Mouse (Mus musculus): ENCODE results near the gene Gtf2ird2.

Gtf2ird2 gene

DNA sequence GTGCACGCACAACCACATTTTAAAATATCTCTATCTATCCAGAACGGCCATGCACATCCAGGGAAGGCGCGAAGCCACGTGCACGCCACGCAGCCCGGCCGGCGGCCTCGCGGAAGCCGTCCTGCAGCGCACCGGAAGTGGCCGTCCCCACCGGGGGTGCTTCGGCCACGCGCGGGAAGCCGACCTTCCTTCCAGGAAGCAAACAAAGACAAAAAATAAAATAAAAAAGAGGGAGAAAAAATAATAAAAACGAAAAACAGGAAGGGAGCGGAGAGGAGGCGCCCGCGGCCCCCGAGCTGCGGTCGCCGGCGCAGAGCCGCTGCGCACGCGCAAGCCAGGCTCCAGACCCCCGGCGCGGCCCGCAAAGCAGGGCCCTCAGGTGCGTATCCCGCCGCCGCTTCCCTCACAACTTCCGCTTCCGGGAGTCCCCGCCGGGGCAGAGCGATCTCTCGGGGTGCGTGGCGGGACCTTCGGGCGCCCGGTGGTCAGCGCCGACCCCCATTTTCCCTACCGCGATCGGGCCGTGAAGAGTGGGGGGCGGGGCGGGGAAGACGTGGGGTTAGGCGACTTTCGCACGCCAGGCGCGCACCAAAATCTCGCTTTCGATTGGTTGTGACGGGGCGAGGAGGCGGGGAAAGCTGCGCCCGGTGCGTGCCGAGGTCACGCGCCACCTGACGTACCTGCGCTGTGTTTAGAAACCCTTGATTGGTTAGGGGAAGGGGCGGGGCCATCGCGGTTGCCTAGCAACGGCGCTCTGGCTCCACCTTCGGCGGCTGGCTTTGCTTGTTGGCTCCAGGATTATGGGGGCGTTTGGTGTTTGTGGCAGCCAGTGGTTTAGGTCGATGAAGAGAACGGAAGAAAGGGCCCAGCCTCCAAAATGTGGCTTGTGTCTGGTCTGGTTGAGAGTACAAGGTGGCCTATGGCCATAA, at the start of gene Gtf2ird2:
Gene Gtf2ird2 (plus strand): TSS at position 140 of the 929 bp plus-strand sequence.
- in situ Hi-C loops (cut with MboI, MseI), result no loop called here

DNA sequence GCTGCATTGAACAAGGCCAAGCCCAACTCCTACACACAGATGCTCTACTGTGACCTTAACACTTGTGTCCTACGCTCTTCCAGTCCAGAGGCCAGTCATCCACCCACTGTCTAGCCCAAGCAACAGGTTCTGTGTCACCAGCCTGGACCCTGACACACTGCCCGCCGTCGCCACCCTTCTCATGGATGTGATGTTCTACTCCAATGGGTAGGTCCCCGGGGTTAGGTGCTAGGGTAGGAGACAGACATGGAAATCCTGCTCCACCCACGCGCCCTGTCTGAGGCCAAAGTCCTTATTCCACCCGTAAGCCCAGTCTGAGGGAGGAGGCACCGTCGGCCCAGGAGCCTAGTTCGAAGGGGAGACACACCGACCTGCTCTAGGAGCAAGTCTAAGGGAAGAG, 47.8 kb upstream of the Gtf2ird2 start:
- in situ Hi-C loops (cut with MboI, MseI), result no loop called here

DNA sequence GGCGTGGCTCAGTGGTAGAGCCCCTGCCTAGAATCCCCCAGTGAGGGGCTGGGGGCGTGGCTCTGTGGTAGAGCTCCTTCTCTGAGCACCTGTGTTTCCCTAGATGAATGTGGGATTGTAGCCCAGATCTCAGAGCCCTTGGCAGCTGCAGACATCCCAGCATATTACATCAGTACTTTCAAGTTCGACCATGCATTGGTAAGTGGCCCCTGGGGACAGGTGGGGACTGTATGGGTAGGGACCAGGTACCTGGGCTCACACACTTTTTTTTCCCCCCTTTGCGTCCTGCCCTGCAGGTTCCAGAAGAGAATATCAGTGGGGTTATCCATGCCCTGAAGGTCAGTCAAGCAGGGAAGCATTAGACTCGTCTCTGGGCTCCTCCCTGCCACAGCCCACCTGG, 45.9 kb upstream of the Gtf2ird2 start:
- in situ Hi-C loops (cut with MboI, MseI), result no loop called here

DNA sequence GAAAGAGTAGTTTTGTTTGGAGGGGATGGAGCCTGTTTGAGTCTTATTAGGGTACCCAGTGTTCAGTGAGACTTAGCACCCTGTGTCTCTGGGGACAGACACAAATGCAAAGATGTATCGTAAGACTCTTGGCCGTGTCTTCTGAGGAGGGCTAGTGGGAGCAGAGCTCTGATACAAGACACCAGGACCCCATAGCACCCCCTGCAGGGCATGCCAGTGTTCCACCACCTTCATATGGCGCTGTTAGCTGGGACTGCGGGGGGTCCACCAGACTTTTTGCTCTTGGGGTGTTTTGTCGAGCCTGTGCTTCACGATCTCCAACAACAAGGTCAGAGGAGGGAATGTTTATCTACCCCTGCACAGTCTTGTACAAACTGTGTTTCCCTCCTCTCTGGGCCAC, 44.4 kb upstream of the Gtf2ird2 start:
- in situ Hi-C loops (cut with MboI, MseI), result no loop called here

DNA sequence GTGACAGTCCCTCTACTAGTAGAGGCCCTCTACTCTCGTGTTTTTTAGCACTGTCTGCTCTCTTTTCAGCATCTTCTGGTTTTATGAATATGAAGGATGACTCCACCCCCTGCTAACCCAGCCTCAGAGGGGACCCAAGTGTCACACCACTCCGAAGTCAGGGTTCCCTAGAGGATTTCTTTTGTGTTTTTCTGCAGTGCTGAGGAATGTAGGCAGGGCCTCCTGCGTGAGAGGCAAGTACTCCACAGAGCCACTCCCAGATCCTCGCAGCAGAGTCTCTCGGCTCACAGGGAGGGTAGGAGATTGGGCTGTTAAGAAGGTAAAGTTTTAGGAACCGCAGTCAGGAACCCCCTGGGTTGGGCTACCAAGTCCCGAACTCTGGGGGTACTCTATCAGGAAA, 42.6 kb upstream of the Gtf2ird2 start:
- in situ Hi-C loops (cut with MboI, MseI), result no loop called here

DNA sequence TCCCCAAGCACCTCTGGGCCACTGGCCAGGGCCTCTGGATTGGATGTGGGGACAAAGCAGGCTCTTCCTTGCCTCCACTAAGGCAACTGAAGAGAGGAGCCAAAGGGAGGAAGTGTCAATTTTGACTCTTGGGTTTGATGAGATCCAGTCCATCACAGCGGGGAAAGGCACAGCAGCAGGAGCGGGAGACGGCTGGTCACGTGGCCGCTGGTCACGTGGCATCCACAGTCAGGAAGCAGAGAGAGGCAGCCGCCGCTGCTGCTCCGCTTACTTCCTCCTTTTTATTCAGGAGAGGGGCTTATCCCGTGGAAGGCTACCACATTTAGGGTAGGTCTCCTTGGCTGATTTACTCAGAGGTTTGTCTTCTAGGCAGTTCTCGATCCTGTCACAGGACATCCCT, 41.4 kb upstream of the Gtf2ird2 start:
- in situ Hi-C loops (cut with MboI, MseI), result no loop called here

DNA sequence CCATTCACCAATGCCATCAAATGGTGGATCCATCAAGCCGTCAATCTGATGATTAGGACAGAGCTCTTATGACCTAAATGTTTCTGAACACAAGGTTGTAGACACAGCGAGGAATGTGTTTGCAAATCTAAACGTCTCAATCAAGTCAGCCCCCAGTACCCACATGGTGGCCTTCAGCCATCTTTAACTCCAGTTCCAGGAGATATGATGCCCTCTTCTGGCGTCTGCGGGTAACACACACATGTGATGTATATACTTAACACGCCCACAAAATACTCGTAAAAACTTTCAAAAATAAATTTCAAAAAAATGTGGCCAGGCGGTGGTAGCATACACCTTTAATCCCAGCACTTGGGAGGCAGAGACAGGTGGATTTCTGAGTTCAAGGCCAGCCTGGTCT, 38.8 kb upstream of the Gtf2ird2 start:
- in situ Hi-C loops (cut with MboI, MseI), result no loop called here

DNA sequence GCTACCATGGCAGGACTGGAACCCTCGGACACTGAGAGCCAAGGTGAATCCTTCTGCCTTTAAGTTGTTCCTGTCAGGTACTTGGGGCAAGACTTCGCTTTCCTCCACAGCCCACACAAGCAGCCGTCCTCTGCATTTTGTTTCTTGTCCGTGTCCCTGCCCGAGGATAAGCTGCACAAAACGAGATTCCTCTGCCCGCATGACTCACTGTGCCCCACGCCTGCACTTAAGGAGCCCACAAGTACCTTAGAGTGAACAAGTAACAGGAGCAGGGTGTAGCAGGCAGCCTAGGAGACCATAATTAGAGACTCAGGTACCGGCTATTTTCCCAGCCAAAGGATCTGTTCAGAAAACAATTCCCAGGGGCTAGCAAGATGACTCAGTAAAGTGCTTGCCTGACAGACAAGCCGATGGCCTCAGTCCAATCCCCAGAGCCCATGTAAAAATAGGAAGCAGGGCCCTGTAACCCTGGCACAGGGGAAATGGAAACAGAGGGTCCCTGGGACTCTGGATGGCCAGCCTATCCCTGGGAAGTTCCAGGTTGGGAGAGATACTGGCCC, 36.5 kb upstream of the Gtf2ird2 start:
- in situ Hi-C loops (cut with MboI, MseI), result no loop called here

DNA sequence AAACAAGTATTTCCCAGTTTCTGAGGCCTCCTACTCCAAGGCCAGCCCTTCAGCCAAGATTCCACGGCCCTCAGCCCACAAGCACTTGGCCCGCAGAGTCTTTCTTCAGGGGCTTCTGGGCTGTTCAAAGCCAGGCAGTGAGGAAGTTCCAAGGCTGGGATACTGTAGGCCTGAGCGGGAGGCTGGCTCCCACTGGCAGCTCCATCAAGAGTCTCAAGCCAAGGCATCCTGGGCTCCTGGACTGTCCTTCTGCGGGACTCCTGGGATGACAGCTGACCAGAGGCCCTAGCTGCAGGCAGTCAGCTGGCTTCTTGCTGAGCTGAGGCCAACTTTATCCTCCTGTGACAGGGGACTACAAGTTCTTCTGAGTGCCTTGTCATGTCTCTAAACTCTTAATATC, 35.7 kb upstream of the Gtf2ird2 start:
- in situ Hi-C loops (cut with MboI, MseI), result no loop called here

DNA sequence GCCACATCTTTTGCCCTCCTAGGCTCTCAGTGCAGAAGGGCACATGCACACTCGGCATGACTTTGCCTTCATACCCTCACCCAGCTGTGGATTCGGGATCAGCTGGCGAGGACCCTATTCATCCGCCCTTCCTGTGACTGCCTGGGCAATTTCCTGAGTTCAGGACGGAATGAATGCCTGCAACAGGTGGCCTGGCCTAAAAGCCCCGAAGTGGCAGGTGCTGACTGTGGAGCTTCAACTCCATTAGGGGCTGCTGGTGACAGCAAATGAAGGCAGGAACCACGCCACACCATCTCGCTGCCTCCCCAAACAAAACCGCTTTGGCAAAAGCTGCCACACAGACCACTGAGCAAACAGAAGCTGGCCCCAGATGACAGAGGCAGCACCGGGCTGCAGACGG, 31.9 kb upstream of the Gtf2ird2 start:
- in situ Hi-C loops (cut with MboI, MseI), result loop anchor here (10.0 kb wide), 1 partner anchor 1187 kb away; no protein-coding TSS in a partner anchor

DNA sequence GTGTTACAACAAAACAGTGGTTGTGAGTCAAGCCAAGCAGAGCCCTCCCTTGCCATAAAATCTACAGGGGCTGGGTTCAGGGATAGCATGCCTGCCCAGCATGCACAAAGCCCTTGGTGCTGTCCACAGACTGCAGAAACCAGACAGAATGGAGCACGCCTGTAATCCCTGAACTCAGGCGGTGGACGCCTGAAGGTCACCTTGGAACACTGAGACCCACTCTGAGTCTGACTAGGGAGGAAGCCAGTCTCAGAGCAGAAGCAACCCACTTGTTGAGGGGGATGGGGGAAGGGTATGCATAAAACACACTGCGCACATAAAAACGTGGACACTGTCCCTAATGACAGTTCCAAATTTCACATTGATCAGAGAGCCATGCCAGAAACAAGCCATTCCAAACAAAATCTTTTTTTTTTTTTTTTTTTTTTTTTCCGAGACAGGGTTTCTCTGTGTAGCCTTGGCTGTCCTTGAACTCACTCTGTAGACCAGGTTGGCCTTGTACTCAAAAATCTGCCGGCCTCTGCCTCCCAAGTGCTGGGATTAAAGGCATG, 27.8 kb upstream of the Gtf2ird2 start:
- in situ Hi-C loops (cut with MboI, MseI), result loop anchor here (10.0 kb wide), 1 partner anchor 1191 kb away; no protein-coding TSS in a partner anchor

DNA sequence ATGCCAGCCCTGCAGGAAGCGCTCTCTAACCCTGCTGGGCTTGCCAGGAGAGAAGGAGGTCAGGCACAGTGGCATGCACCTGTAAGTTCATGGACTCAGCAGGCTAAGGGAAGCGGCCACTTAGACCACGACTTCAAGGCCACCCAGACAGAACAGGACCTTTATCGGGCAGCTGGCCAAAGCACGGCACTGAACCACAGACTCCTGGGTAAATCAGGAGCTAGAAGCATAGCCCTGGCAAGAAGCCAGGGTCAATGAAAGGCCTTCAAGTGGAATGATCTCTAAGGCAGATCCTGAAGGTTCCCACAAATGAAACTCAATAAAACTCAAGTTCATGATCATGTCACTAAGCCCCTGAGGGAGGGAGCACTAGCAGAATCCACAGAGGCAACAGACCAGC, 19.1 kb upstream of the Gtf2ird2 start:
- in situ Hi-C loops (cut with MboI, MseI), result no loop called here

DNA sequence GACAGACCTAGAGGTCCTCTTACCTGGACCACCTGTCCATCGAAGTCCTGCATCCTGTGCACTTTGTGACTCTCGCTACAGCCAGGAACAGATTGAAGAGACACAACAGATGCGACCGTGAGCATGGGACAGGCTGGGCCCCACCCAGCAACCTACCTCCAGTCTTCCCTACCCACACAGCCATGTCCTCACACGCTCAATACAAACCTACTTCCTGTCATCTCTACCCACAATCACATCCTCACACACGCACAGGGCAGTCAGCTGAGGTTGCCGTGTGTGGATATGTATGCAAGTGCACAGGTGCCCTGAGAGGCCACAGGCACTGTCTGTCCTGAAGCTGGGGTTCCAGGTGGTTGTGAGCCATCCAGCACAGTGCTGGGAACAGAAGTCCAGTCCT, 17.2 kb upstream of the Gtf2ird2 start:
- in situ Hi-C loops (cut with MboI, MseI), result no loop called here

DNA sequence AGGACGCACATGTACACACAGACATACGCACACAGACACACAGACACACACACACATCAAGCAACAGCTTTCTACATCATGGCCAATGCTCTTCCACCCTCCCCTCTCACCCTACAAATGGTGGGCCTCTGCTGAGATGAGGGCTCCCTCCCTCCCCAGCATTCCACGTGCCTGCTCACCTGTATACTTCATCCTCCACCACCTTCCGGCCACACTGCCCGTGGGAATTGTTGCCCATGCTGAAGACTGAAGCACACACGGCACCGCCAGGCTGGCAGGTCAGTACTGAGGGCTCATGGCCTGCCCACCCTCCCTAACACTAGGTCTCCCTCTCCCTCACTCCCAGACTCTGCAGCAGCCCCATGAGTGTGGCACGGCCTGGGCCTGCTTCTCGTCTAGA, 15.8 kb upstream of the Gtf2ird2 start:
- in situ Hi-C loops (cut with MboI, MseI), result no loop called here

DNA sequence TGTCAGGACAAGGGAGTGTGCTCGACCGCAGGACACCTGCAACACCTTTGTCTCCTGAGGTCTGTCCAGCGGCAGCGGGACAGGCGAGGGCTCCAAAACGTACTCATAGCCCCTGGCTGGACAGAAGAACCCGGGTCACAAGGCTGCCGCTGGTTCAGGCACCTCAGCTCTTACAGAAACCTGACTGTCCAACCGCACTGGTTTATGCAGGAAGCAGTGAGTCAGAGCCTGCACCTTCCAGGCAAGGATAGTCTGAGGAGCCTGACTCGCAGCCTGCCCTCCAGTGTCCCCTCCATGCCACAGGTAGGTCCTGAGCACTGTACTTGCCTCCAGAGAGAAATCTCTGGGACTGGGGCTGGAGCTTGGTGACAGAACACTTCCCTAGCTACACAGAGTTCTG, 14.6 kb upstream of the Gtf2ird2 start:
- in situ Hi-C loops (cut with MboI, MseI), result no loop called here

DNA sequence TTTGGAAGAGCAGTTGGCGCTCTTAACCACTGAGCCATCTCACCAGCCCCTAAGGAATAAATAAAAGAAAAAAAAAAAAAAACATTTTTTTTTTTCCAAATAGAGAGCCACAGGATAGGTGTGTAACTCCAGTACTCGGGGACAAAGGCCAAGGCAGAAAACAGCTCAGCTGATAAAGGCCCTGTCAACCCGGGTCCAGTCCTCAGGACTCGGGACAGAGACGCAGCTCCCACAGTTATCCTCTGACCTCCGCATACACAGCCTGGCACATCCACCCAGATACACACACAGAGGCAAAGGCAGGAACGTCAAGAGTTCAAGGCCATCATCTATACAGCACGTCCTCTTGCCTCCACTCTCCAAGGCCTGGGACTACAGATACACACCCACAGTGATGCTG, 13.7 kb upstream of the Gtf2ird2 start:
- in situ Hi-C loops (cut with MboI, MseI), result no loop called here

DNA sequence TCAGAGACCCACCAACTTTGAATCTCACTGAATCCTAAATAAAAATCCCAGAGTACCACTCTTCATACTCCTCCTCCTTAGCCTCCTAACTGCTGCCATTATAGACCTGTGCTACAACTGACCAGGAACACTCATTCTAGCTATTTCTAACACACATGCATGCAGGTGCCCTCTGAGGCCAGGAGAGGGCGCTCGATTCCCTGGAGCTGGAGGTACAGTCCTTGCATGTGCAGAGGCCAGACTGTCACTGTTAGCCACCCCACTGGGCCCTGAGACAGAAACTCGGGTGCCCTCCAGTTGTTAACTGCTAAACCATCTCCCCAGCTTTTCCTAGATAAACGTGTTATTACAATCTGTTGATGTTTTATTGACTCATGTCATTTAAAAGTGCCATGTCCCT, 10.6 kb upstream of the Gtf2ird2 start:
- in situ Hi-C loops (cut with MboI, MseI), result no loop called here

DNA sequence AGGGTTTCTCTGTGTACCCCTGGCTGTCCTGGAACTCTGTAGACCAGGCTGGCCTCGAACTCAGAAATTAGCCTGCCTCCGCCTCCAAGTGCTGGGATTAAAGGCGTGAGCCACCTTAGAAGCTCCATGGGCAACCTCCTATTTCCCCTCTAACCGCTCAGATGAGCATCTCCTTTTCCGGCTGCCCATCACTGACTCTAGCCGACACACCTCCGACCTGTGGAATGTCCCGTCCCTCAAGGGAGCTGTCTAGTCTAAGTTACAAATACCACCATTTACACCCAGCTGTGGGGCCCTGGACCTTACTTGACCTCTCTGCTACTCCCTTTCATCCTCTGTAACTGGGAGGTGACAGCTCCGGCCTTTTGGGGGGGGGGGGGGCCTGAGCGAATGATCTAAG, 8.1 kb upstream of the Gtf2ird2 start:
- in situ Hi-C loops (cut with MboI, MseI), result no loop called here

DNA sequence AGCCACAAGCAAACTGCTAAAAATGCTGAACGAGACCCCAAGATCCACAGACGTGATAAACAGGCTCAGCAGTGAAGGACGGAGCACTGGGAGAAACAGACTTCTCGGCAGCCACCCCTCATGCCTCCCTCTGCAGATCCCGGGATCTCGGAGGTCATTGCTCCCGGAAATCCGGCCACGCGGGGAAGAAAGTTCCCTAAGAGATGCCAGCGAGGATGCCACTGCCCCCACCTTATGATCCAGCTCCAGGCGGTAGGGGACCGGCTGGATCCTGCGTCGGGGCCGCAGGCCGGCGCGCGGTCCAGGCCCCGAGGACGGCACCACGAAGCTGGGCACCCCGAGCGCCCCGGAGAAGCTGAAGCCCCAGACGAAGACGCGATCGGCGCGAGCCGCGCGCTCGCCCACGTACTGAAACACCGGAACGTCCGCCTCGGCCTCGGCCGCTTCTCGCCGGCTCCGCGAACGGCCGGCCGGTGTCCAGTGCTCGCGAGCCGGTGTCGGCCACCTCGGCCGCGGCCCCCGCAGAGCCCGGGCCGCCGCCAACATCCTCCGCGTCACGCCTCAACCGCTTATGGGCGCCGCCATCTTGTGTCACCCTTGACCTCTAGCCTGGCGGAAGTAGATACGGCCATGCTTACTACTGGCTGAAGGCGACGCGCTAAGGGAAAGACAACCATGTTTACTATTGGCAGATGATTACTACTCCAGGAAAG, 7.5 kb upstream of the Gtf2ird2 start, which contains the start of gene Rcc1l:
Gene Rcc1l (minus strand): TSS at position 606 of the 713 bp plus-strand sequence.
- in situ Hi-C loops (cut with MboI, MseI), result no loop called here

DNA sequence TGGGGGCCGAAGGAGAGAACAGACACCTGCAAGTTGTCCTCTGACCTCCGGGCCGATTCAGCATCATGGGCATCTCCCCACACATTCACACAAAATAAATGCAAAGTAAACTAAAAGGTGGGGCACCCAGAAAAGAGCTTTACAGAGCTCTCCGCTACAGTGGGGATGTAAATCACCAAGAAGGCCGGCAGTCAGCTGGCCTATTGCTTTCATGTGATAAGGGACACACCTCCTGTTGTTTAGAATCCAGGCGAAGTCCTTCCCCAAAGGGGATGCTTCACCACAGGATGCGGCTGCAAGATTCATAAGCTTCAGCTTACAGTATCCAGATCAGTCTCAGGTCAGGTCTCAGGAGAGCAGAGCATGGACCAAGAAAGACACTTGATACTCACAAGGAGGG, 5.3 kb upstream of the Gtf2ird2 start:
- in situ Hi-C loops (cut with MboI, MseI), result no loop called here

DNA sequence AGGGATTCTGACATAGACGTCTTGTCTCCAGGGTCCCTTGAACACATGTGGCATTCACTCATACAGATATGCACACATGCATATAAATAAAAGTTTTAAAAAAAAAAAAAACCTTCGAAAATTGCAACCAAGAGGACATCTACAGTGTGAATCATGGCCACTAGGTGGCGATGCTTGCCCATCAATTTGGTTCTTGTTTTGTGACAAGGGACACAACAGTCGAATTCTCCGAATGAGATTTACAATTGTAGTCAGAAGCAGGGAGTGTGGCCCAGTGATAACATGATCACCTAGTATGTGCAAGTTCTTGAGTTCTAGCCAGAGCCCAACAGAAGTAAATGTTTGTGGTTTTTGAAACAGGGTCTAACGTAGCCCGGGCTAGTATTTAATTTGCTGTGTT, 3.9 kb upstream of the Gtf2ird2 start:
- in situ Hi-C loops (cut with MboI, MseI), result no loop called here

DNA sequence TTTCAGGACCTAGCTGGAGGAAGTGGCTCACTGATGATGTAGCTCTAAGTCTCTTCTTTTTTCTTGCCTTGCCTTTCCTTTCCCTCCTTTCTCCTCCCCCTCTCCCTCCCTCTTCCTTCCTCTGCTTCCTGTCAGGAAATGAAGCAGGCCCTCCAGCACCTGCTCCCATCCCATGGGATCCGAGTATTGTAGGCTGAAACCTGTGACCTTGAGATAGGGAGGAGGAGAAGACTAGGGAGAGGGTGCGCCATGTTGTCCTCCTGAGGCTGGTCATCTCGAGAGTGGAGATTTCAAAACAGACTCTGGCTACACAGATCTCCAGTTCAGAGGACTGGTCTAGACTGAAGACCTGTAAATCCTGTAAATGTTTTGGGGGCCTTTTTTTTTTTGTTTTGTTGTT, 1.6 kb upstream of the Gtf2ird2 start:
- in situ Hi-C loops (cut with MboI, MseI), result no loop called here

All from T-helper 1 cell (primary cell).